Mouse (Mus musculus) stomach, embryonic 16.5 days (tissue): ENCODE data around the gene 2410004P03Rik. TPM values are rescaled to one million over a fixed set of nuclear protein-coding genes. Genes with fewer than 3 reads are reported as not detected.

Source experiments
- ATAC-seq: fragments of 200-750 bp; cut with Nextera tagmentation; 2 replicates; pipeline ENCODE4 v1.8.0; 2017; ENCODE audit warnings: moderate number of reproducible peaks, moderate TSS enrichment; ENCODE audit not compliant: insufficient read depth, low FRiP score
- H3K27ac ChIP-seq: fragments of 300-500 bp; sonication (generic); 2 replicates; pipeline ENCODE4 v1.5.1; 2014; ENCODE audit warnings: low read length
- H3K27me3 ChIP-seq: fragments of 300-500 bp; sonication (generic); 2 replicates; pipeline ENCODE4 v1.6.1; 2014; ENCODE audit warnings: low read length, control low read depth, mixed read lengths; ENCODE audit not compliant: control insufficient read depth, insufficient read depth
- H3K36me3 ChIP-seq: fragments of 300-500 bp; sonication (generic); 2 replicates; pipeline ENCODE4 v1.6.1; 2014; ENCODE audit warnings: low read length; ENCODE audit not compliant: control insufficient read depth, insufficient read depth
- H3K4me1 ChIP-seq: fragments of 300-500 bp; sonication (generic); 2 replicates; pipeline ENCODE4 v1.6.1; 2014; ENCODE audit warnings: low read length, control low read depth, mixed read lengths; ENCODE audit not compliant: control insufficient read depth, insufficient read depth
- H3K4me2 ChIP-seq: fragments of 300-500 bp; sonication (generic); 2 replicates; pipeline ENCODE4 v1.6.1; 2014; ENCODE audit warnings: low read depth, low read length, mixed read lengths
- H3K4me3 ChIP-seq: fragments of 300-500 bp; sonication (generic); replicated peaks from 2 replicates; pipeline ENCODE4 v1.5.1; 2014; ENCODE audit warnings: mild to moderate bottlenecking, low read length
- H3K9ac ChIP-seq: fragments of 300-500 bp; sonication (generic); 2 replicates; pipeline ENCODE4 v1.6.1; 2014; ENCODE audit warnings: low read length
- H3K9me3 ChIP-seq: fragments of 300-500 bp; sonication (generic); replicated peaks from 2 replicates; pipeline ENCODE4 v1.6.1; 2016; ENCODE audit warnings: low read length, control low read depth; ENCODE audit not compliant: control insufficient read depth
- WGBS: fragments of 180-500 bp; shearing (Covaris S2); extraction: QIAGEN DNeasy Blood & Tissue Kit; methylation state at CpG from one replicate; pipeline ENCODE4 v1.1.7; 2014; 5-methylcytosine and 5-hydroxymethylcytosine counted together
- polyA plus RNA-seq: library from polyadenylated mRNA; unstranded; fragments of >200 nt; fragmentation: Nextera tagmentation; extraction: Ambion mirVana; gene quantifications from 2 replicates; pipeline ENCODE4 v1.2.1, GENCODE M21; 2015

The 2410004P03Rik gene
- polyA plus RNA-seq, 1 experiment from 2014 or later: 0.34 TPM

DNA sequence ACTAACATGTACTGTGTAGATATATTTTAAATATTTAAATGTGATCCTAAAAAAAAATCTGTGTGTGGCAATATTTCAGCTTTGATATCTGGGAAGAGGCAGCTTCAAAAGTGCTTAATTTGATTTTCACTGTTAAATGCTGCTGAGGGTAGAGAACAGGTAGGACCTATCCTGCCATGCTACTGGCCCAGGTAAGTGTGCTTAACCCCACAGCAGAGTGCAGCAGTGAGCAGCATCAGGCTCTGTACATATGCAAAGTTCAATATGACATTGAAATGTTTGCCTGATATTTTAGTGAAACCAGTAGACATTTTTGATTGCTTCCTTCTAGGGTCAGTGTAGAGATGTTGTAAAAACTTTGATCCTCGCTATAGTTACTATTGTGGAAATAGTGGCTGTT lies 25.7 kb downstream of the 2410004P03Rik start:
- ATAC-seq: no peak
- no peaks in the 10 kb centered on the region for H3K9me3 ChIP-seq

GRCm38 (mm10) chr12:16977120-16977519 lies 34.4 kb downstream of the 2410004P03Rik start:
- H3K4me2 ChIP-seq: no peak overlapping the region
- H3K9ac ChIP-seq: no peak overlapping the region
- no peak overlapping the region for H3K27ac ChIP-seq
- H3K9me3 ChIP-seq: no peaks in the 10 kb centered on the region
- no peaks in the 10 kb centered on the region for H3K4me1 ChIP-seq
- H3K27me3 ChIP-seq: no peaks in the 10 kb centered on the region
- no peak for ATAC-seq
- H3K36me3 ChIP-seq: peaks cover 26% of the 10 kb centered on the region
- no peak overlapping the region for H3K4me3 ChIP-seq

More for the DNA sequence above, 25.7 kb downstream of the 2410004P03Rik start:
- Histone ChIP-seq H3K27me3 (no peaks in the 10 kb centered on the region), H3K9ac (no peak overlapping the region), H3K4me2 (no peak overlapping the region), H3K4me1 (no peaks in the 10 kb centered on the region), H3K4me3 (no peak overlapping the region), H3K36me3 (peaks cover 3% of the 10 kb centered on the region; the same call in 1 of the 2 replicates), H3K27ac (no peak overlapping the region)
- 95% methylated on average over 1 of the region's 1 CpGs for WGBS

DNA sequence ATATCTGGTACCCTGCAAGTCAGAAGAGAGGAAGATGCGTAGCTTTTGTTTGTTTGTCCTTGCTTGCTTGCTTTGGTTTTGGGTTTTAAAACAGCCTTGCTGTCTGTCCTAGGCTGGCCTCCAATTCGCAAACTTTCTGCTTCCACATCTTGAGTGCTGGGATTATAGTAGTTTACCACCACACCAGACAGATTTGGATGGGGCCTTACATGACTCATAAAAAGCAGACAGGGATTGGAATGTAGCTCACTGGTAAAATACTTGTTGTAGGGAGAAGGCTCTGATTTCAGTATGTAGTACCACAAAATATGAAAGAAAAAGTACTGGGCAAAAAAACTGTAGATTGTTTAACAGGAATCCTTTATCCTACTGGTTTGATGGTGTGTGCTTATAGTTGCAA lies 44.7 kb downstream of the 2410004P03Rik start:
- Histone ChIP-seq H3K4me1 (no peaks in the 10 kb centered on the region), H3K9ac (no peak overlapping the region), H3K4me3 (no peak overlapping the region), H3K9me3 (no peaks in the 10 kb centered on the region), H3K27me3 (no peaks in the 10 kb centered on the region), H3K36me3 (peaks cover 17% of the 10 kb centered on the region), H3K27ac (no peak overlapping the region), H3K4me2 (no peak overlapping the region)
- WGBS: 96% methylated on average over 2 of the region's 2 CpGs
- ATAC-seq: no peak

DNA sequence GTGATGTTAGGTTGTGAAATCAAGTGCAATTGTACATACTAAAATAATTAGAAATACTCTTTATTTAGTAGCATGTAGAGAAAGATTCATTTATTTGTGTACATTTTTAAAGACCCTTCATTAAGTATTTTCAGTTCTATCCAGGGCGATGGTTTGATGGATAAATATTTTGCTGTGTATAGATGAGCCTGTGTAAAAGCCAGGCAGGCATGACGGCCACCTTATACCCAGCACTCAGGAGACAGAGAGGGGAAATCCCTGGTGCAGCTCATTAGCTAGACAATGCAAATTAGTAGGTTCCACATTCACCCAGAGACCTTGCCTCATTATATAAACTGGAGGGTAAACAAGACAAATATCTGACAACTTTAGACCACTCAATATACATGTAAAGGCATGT lies 48.2 kb downstream of the 2410004P03Rik start:
- H3K4me3 ChIP-seq: no peak overlapping the region
- no peaks in the 10 kb centered on the region for H3K27me3 ChIP-seq
- H3K4me1 ChIP-seq: no peaks in the 10 kb centered on the region
- ATAC-seq: no peak
- 79% methylated on average over 2 of the region's 2 CpGs for WGBS
- H3K36me3 ChIP-seq: peaks cover 17% of the 10 kb centered on the region
- no peak overlapping the region for H3K4me2 ChIP-seq
- no peaks in the 10 kb centered on the region for H3K9me3 ChIP-seq
- H3K9ac ChIP-seq: no peak overlapping the region
- H3K27ac ChIP-seq: no peak overlapping the region

- no peak overlapping the region for H3K27ac ChIP-seq
- H3K27me3 ChIP-seq: no peaks in the 10 kb centered on the region
- H3K9me3 ChIP-seq: no peaks in the 10 kb centered on the region
- H3K9ac ChIP-seq: no peak overlapping the region
- peaks cover 22% of the 10 kb centered on the region for H3K36me3 ChIP-seq
- H3K4me2 ChIP-seq: no peak overlapping the region
- no peak overlapping the region for H3K4me3 ChIP-seq
- H3K4me1 ChIP-seq: no peaks in the 10 kb centered on the region
- ATAC-seq: no peak
- 71% methylated on average over 1 of the region's 1 CpGs for WGBS
Observed at GRCm38 (mm10) chr12:16958851-16959250, 52.7 kb downstream of the 2410004P03Rik start.

Other genes with a start within 250 kb of the 2410004P03Rik start
- 0.80 and 1.0 TPM in 2 replicates for gene Greb1, start 210.8 kb downstream of the 2410004P03Rik start, polyA plus RNA-seq
- gene E2f6, start 200.8 kb downstream of the 2410004P03Rik start, polyA plus RNA-seq: 26.5 and 27.9 TPM in 2 replicates
- gene Rock2, start 116.8 kb downstream of the 2410004P03Rik start, polyA plus RNA-seq: 14.3 and 16.5 TPM in 2 replicates
- 13.8 TPM in 2 replicates for gene Pqlc3, start 11.3 kb downstream of the 2410004P03Rik start, polyA plus RNA-seq
- 0.34 and 0.50 TPM in 2 replicates for gene Kcnf1, start 165.2 kb upstream of the 2410004P03Rik start, polyA plus RNA-seq